Mouse (Mus musculus): Measurements from ENCODE around the gene Car15.

Car15 gene

GRCm38 (mm10) chr16:17832821-17833220 lies 5.3 kb downstream of the Car15 start, which contains the start of gene B830017H08Rik:
Gene B830017H08Rik, plus strand, starts transcription at chr16:17833121.
- DNase-seq: no peak

GRCm38 (mm10) chr16:17831781-17832180 lies 6.4 kb downstream of the Car15 start:
- DNase-seq: peak; percentile 53

DNA sequence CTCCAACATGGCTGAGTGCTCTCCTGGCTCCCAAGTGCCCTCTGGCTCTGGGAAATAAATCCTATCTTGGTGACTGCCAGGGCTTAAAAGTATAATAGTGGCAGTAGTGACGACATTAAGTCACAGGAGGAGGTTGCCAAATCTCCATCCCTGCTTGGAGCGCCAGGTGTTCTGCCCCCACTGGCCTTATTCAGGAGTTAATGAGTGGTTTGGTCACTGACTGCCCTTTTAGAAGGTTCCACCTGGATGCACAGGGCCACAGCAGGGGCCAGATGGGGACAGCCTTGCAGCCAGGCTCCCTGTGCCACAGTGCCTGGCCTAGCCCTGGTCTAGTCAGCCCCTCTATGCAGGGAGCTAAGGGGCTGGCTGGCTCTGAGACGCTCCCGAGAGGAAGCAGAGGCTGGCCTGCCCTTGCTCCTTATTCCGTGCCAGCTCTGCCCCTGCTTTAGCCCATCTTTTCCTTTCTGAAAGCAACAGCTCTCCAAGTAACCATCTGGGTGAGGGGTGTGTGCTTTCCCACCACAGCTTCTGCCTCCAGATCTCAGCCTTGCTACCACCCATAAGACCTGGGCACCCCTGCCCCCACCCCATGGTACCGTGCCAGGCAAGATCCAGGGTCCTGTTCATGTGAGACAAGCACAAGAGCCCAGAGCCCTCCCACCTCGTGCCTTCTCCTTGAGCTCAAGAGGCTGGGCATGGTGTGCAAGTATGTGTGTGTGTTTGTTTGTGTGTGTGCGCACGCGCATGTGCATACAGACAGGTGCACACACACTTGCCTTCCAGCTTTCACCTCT lies 7.6 kb downstream of the Car15 start:
- no peak for DNase-seq

GRCm38 (mm10) chr16:17828867-17829266 lies 9.3 kb downstream of the Car15 start:
- DNase-seq: no peak

DNA sequence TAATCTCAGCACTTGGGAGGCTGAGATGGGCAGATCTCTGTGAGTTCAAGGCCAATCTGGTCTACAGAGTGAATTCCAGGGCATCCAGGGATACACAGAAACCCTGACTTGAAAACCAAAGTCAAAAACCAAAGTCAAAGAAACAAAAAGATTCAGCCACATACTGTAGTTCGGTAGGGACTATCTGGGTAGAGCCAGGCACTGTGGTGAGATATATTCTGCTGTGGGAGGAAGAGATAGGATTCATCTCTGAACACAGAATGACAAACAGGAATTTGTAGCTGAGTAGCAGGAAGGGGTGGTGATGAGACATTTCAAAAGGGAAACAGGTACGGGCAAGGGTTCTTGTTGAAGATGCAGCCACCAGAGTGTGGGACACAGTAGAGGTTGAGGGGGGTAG lies 9.9 kb downstream of the Car15 start:
- no peak for DNase-seq

- no peak for DNase-seq
Observed at GRCm38 (mm10) chr16:17826500-17826899, 11.7 kb downstream of the Car15 start.

DNA sequence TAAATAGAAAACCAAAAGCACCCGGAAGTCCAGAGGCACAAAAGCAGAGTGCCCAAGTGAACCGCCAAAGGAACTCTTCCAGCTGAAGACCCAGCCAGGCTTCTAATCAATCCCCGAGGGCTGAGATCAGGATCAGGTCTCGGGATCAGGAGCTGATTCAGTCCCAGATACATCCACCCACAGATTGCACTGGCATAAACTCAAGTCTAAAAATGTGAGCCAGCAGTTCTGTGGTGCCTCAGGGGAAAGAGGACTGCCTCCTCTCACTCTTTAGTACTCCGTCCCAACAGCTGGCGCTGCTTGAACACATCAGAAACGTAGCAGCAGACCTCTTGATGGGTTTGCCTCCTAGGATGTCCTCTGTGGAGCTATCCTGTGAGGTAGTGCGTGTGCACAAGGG lies 21.6 kb downstream of the Car15 start:
- DNase-seq: no peak

DNA sequence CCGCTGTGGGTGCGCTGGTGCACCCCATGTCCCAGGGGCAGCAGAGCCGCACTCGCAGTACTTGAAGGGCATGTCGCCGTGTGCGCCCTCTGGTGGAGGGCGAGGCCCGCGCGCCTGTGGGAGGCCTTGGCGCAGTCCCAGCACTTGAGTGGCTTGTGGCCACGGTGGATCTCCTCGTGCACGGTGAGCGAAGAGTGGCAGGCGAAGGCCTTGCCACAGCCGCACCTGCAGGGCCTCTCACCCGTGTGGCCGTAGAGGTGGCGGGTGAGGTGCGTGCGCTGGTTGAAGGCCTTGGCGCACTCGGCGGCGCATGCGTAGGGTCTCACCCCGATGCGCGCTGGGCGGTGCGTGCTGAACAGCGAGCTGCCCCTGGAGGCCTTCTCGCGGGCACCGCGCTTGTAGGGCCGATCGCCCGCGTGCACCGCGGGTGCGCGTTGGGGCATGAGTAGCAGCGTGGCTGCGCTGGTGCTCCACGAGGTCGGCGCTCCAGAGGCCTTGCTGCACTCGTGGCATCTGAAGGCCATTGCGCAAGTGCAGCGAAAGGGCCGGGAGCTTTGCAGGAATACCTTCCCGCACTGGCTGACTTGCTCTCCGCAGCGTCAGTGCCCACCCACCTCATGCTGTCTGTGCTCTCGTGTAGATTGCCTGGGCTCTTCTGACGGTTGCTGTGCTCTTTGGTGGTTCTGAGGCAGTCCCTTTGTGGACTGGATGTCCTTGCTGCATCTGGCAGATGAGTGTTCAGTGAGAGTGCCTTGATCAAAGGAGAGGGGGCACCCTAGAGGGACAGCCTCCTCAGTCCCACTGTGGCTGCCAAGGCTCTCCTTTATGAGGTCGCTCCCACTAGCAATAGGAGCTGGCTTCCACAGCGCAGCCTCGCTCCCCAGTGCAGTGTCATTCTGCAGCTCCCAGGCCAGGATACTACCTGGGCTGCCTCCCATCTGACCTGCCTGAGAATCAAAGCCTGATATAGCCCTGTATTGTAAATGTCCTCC lies 22.5 kb downstream of the Car15 start:
- DNase-seq: peak; percentile 92

GRCm38 (mm10) chr16:17813173-17813572 lies 25.0 kb downstream of the Car15 start:
- no peak for DNase-seq

- peak; percentile 74 for DNase-seq
Observed at GRCm38 (mm10) chr16:17812120-17812519, 26.0 kb downstream of the Car15 start.

- DNase-seq: peak; percentile 88
Observed at GRCm38 (mm10) chr16:17809711-17810110, 28.5 kb downstream of the Car15 start.

- no peak for DNase-seq
Observed at GRCm38 (mm10) chr16:17809125-17809524, 29.0 kb downstream of the Car15 start.

- DNase-seq: peak; percentile 96
Observed at GRCm38 (mm10) chr16:17807192-17808009, 30.8 kb downstream of the Car15 start.

DNA sequence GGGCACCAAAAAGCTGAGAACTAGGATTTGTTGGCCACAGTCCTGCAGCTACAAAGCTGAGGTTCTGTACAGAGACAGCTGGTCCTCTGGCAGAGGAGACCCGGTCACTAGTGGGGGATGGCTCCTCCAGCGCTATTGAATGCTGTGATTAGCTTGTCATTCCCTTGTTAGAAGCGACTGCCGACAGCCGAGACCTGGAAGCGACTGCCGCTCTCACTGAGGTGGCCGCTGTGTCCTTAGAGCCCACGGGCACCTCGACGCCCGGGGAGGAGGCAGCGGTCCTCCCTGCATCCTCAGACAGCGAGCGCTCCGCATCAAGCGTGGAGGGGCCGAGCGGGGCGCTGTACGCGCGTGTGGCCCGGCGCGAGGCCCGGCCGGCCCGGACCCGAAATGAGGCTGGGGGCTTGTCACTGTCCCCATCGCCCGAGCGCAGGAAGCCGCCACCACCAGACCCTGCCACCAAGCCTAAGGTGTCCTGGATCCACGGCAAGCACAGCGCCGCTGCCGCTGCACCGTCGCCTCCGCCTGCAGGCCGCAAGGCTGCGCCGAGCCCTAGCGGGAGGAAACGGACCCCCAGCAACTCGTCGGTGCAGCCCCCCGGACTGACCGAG lies 31.5 kb downstream of the Car15 start:
- no peak for DNase-seq

DNA sequence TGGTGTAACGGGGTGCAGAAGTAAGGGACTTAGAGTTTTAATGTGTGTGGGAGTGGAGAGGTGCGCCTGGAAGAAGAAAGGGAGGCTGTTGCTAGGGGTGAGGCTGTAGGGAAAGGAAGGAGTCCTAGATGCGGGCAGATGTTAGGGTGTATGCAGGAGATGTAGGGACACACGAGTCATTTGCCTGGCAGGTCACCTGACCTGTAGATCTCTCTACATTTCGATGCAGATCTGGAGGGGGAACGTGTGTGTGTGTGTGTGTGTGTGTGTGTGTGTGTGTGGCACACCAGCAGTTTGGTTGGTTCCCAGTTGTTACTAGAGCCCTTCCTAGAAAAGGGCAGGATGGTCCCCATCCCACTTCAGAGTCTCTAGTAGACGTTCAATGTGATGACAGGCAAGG lies 33.2 kb downstream of the Car15 start:
- DNase-seq: no peak

DNA sequence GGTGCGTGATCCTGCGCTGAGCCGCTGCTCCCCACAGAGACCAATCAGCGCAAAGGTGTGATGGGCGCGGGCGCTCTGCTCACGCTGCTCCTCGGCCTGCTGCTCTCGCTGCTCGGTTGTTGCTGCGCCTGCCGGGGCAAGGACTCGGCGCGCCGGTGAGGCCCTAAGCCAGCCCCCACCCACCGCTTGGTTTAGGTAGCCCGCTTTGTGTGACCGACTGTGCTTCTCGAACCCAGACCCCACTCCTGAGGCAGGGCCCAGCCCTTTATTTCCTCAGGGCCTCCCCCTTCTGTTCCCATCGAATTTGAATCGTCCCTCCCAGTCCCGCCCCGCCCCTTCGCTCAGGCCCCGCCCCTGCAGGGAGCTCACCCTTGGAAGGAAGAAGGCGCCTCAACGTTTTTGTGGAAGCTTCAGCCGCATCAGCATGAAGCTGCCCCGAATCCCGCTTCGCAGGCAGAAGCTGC lies 33.7 kb downstream of the Car15 start:
- peak; percentile 82 for DNase-seq

- no peak for DNase-seq
Observed at GRCm38 (mm10) chr16:17803675-17804448, 34.3 kb downstream of the Car15 start.

DNA sequence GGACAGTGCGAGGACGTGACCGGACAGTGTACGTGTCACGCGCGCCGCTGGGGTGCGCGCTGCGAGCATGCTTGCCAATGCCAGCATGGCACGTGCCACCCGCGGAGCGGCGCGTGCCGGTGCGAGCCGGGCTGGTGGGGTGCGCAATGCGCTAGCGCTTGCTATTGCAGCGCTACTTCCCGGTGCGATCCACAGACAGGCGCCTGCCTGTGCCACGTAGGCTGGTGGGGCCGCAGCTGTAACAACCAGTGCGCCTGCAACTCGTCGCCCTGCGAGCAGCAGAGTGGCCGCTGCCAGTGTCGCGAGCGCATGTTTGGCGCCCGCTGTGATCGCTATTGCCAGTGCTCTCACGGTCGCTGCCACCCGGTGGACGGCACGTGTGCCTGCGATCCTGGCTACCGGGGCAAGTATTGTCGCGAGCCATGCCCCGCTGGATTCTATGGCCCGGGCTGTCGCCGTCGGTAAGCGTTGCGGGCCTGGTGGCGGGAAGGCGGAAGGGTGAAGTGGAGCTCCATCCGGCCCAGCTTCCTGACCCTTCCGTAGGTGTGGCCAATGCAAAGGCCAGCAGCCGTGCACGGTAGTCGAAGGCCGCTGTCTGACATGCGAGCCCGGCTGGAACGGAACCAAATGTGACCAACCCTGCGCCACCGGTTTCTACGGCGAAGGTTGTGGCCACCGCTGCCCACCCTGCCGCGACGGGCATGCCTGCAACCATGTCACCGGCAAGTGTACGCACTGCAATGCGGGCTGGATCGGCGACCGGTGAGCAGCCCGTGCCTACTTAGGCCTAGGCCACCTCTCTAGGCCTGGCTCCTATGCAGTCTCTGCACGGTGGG lies 35.1 kb downstream of the Car15 start:
- DNase-seq: peak; percentile 54

- DNase-seq: no peak
Observed at GRCm38 (mm10) chr16:17802456-17802838, 35.7 kb downstream of the Car15 start.

- no peak for DNase-seq
Observed at GRCm38 (mm10) chr16:17801777-17802455, 36.2 kb downstream of the Car15 start.
